Mouse (Mus musculus): Measurements from ENCODE around the gene Thumpd3. TPM values are rescaled to one million over a fixed set of nuclear protein-coding genes. Genes with fewer than 3 reads are reported as not detected.

Gene Thumpd3
- total RNA-seq (2021): 10 to 100 TPM; 32.7 to 35.2 TPM
- polyA plus RNA-seq (2012; rRNA removed): 2.8 and 3.0 TPM in 2 replicates
- long read RNA-seq, transcript Thumpd3-201 (10 exons, 2,163 nt): major isoform, 32 of 39 reads
- long read RNA-seq, partial matches to known transcripts: 1 of 39 reads
- long read RNA-seq, other reads (novel, unspliced or antisense): 6 of 39 reads

DNA sequence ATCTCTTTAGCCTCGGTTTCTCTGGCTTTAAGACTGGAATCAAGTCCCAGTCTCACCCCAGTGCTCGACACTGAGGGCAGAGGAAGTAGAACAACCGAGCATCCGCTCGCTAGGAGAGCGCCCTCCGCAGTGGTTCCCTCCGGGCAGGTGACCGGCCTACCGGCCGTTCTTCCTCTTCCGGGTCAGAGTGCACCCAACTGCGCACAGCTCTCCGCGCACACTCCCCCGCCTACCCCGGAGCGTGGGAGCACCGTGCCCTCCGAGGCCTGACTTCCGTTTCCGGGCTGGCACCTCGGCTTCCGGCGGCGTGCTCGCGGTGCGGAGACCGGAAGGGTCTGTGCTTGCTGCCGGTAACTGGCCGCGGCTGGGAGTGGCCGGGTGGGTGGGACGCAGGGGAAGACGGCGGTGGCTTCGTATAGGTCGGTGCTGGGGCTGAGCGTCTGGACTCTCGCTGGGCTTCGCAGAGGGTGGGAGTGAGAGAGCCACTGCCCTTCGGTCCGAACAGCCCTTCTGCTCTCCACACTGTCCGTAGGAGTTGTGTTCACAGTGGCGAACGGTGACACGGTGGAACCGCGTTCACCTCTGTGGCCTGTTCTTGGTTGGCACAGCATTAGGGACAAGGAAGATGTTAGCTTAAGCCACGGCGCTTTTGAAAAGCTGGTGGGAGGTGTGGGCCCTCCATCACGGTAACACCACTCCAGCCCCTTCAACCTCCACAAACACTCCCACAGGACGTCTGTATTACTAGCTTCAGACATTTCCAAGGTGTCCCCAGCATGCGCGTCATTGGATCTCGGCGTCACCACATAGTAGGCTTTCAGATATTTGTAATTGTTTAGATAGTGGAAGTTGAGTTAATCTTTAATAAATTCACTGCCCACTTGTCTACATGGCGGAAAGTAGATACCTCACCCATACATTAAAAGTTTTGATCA, at the start of gene Thumpd3:
Gene Thumpd3 (plus strand): TSS at position 185 of the 935 bp plus-strand sequence.
- peak; percentile 99 for DNase-seq

DNA sequence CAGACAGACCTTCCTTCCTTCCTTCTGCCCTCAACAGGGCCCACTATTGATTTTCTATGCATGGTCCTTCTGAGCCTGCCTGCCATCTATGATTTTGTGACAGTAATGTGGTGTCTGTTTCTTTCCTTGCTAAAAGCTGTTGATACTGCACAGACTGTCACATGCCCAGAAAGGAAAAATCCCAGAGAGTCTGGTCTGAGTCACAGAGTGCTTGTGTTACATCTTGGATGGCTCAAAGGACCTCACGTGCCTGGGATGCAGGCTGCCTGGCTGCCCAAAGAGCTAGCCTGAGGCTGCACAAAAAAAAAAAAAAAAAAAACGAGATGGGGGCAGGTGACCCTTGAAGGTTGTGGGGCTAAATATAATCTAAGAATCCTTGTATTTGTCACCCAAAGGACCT, 46.8 kb upstream of the Thumpd3 start:
- peak; percentile 30 for DNase-seq

DNA sequence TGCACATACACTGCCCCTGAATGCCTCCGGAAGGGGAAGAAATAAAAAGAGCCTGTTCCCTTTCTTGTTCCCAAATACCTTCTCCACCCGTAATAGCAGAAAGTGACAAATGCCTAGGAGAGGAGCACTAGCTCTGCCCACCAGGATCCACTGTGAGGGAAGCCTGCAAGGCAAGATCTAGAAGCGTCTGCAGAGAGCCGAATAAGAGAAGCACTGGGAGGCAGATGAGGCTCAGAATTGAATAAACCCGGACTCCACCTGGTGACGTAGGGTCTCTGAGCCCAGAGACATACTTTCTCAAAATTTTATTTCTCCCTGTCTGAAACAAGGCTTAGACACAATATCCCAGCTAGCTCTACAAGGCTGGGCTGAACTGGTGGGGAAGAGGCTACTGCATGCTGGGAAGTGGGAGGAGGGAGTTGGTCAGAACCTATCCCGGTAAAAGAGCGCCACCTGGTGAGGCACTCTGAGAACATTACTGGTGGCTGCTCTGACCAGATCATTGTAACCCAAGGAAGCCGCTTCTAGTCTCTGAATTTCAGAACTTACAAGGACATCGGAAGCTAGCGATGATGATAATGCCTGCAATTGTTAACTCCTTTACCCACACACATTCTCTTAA, 45.2 kb upstream of the Thumpd3 start:
- DNase-seq: peak; percentile 89

DNA sequence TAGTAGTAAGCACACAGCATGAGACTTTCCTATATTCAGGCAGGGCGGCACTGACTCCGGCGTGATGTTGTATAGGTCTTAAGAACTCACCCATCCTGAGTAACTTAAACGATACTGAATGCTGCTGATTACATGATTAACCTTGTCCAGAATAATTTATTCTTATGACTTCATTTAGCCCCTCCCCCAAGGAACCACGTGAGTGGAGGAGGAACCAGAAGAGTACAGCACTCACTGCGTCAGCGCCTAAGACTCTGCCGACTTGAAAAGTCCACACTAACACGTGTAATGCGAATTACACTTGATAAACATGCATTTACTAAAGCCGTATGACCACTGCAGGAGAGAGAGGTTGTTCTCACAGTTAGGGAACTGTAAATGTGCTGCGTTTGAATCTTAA, 44.3 kb upstream of the Thumpd3 start:
- peak; percentile 25 for DNase-seq

DNA sequence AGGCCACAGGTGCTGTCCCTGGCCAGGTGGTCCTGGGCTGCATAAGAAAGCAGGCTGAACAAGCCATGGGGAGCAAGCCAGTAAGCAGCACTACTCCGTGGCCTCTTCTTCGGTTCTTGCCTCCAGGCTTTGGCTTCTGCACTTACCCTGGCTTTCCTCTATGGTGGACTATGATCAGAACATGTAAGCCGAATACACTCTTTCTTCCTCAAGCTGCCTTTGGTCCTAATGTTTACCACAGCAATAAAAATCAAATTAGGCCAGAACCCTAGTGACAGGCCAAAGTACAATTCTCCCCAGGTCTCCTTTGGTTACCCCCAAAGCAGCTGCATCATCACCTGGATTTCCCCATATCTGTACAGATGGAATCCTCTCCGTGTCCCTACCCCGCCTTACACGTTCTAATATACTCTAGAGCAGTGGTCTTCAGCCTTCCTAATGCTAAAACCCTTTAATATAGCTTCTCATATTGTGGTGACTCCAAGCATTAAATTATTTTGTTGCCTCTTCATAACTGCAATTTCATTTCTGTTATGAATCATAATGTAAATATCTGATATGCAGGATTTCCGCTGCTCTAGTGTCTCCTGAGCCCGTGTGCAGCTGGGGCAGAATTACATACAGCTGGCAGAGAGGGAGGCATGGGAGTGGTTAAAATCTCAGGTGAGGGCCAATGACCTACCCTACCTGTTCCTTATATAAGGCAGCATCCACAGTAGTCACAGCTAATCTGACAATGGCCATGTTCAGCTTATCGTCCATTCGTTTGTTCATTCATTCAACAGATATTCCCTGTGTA, 42.5 kb upstream of the Thumpd3 start:
- DNase-seq: no peak

DNA sequence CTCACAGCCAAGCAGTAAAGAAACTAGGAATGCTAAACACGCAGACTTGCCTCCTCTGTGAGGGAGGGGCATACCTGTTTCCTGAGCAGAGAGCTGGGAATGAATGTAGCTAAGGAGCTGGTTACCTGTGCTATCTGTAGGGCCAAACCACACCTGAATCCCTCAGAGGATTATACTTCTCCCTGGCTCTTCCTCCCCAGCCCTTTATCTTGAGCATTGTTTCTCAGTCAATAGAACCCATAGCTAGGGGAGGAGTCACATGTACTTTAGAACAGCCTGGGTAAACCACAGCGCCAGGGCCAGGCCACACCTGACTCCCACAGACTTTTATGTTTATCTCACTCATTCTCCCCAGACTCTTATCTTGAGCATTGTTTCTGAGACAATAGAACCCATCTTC, 39.2 kb upstream of the Thumpd3 start:
- no peak for DNase-seq

DNA sequence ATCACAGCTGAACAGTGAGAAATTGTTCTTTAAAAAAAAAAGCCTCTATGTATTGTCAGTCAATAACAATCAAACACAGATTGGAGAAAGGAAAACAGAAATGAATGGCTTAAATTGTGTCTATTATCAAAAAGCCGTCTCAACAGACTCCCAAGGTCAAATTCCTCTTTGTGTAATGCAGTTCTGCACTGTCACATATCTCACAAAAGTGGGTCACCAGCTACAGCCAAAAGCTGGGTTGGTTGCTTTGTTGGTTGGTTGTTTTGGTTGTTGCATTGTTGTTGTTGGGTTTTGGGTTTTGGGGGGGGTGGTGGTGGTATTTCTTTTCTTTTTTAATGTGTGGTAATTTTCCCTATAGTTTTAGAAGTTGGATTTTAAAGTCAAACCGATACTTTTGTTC, 34.1 kb upstream of the Thumpd3 start:
- no peak for DNase-seq

DNA sequence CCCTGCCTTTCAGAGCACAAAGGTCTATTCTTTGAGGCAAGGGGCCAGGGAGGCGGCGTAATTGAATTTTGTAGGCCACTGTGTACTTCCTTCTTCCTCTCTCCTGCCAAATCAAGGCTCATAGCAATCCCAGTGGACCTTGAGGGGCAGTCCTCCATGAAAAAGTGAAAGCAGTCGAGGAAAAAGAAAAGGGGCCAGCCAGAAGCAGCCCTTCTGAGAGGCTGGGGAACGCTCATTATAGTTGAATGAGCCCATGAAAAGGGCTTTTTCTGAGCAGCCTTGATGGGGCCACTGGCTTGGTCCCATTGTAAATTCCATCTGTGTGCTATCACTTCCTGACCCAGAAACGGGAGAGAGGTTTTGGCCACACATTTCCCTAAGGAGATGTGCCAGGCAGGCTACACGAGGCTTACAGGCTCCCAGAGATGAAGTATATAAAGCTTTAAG, 33.5 kb upstream of the Thumpd3 start:
- peak; percentile 53 for DNase-seq

DNA sequence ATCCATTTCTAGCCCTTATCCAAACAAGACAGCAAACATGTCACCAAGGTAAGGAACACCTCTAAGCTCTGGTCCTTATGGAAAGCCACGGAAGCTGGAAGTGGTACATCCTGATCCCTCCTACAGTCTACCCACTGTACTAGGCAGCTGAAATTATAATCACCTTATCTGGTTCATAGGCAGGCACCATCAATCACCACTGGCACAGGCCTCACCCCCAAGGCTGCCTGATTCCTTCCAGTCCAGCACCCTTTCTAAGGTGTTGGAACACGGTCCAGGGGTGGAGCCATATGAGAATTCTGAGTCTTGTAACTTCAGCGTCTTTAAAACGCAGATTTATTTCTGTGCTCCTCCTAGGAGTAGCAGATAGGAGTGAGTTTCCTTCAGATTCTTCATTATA, 32.5 kb upstream of the Thumpd3 start:
- no peak for DNase-seq

DNA sequence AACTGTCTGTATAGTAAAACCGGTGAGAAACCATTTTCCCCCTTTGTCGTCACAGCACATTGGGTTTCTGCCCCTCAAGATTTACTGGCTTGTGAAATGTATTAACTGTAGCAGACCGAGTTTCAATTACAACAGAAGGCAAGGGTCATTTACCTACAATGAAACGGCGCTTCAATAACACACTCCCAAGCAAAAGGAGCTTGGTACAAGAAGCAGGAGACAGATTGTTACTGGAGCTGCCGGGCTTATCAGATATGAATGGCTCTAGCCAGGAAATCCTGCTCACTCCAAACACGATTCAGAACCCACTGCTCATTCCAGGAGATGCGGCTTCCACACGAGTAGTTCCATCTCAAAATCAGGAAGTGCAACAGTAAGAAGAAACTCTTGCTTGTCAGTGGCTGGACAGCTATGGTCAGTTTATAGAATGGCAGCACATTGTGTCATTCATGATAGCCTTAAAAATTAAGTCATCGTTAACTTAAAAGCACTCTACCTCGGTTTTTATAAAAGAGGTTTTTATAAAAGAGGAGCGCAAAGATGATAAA, 28.5 kb upstream of the Thumpd3 start:
- DNase-seq: no peak

DNA sequence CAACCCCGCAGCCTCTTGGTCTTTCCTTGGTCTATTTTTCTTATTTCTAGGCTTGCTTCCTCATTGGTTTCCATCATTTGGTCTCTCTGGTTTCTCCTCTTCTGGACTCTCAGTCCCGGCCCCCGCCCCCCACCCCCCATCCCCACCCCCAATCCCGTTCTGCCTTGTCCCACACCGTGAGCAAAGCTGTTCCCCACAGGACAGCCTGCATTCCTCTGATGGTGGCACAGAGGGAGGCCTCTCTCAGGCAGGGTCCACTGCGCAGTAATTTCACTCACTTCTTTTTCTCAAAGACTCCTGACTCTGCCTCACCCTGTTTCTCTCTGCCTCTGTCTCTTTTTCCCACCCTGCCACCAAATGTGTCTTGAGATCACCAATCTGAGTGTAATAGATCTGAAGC, 27.9 kb upstream of the Thumpd3 start:
- no peak for DNase-seq

DNA sequence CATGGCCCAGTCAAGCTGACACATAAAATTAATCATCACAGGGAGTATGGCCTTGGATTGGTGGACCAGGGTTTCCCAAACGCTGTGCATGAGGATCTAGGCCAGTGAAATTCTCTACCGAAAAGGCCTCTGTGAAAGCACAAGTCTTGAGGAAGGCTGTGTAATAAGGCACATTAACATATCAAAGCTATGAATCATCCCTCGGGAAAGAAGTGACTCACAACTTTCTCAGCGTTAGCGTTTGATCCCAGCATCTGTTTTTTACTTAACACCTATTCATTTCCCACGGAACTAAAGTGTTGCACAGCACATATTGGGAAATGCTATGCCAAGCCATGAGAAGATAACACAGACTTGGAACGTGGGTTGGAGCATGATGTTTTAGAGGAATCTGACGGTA, 21.2 kb upstream of the Thumpd3 start:
- peak; percentile 79 for DNase-seq

DNA sequence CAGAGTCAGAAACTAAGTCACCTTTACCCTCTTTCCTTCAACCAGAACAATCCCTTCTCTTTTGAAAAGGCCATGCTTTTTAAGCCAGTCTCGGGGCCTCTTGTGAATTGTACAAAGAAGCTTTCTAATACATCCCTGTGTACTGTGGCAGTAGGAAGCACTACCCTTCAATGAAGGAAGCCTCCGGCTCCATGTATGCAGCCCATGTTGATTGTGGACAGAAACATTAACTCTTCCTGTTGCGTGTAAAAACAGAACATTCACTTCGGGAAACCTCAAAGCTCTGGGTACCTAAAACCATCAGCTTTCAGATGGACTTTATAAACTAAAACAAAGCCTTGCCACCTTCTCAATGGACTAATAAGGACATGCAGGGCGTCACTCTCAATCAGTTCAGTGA, 20.3 kb upstream of the Thumpd3 start:
- DNase-seq: no peak

DNA sequence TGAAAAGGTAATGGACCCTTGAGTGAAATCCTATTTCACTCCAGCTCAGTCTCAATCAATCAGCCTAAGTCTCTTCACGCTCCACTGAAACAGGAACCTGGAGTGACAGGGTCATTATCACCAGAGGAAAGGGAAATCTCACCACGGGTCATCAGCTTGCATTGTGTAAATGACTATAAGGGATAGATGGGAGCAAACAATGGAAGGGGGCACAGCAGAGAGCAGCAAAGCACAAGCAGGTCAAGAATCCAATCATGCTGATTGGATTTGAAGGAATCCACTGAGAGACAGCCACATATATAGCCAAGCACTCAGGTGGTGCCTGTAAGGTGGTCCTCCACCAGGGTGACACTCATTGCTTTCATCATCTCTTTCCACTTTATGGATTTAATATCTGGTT, 18.6 kb upstream of the Thumpd3 start:
- DNase-seq: no peak

DNA sequence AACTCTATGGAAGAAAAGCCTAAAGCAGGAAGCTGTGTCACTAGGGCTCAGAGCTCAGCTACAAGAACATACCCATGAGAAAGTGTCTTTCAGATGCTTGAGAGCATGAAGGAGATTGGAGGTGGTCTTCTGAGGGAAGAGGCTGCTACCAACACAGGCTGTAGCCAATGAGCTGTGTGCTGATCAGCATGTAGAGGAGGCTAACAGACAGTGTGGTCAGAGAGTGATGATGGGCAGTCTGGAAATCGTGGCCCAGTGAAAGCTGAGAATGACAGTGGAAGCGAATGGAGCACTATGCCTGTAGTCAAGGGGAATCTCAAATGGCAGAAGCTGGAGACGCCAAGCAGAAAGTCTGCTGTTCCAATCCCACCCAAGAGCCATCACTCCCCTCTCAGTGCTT, 17.0 kb upstream of the Thumpd3 start:
- DNase-seq: no peak

DNA sequence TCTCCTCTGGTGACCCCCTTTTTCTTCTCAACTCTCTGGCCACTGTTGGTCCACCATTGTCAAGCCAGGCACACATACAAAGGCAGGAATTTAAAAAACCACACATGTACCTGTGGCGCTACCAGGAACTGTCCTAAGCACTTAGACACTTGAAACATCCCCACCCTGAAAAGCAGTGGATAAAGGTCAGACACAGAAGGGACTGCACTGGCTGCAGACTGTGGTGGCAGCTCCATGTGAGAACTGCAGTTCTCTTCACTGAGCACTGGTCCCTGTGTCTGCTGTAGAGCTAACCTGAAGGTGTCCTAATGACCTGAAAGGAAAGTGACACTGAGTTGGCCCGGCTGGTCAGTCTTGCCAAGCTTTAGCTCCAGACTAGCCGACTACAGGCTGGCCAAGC, 15.5 kb upstream of the Thumpd3 start:
- DNase-seq: no peak

DNA sequence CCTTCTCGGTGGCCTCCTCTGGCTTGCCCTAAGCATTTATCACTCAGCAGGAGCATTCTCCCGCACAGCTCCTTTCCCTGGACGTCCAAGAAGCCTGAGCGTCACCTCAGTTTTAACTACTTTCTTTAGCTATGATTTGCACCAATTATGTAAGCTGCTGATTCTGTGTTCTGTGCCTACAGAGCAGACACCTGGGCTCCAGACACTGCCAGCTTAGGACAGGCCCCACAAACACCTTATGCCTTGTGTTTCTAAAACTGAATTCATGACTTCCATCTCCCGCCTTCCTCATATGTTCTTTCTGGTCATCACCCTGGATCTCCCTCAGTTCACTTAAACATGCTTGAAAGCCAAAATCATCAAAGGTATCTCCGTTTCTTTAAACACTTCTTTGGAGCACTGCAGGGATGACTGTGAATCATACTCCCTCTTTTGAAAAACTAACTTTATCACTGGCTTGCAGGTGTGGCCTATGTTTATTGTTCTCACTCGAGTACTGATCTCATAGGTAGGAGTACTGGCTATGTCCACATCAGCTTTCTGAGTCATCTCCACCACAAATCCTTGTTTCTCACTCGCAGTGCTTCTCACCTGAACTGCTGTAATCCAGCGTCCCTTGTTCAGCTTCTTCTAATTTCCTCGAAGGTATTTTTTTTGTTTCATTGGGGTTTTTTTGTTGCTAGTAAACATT, 14.9 kb upstream of the Thumpd3 start:
- DNase-seq: no peak

DNA sequence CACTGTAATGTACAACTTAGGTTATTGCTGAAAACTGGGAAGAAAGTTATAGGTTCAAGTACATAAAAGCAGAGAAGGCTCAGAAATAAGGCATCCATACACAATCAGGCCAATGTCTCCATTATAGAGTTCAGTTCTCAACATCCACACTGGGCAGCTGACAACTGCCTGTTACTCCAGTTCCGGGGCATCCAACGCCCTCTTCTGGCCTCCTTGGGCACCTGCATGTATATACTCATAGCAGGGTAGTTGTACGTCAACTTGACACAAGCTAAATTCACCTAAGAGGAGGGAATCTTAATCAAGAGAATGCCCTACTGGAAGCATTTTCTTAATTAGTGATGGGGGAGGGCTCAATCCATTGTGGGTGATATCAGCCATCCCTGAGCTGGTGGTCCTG, 13.9 kb upstream of the Thumpd3 start:
- DNase-seq: no peak

DNA sequence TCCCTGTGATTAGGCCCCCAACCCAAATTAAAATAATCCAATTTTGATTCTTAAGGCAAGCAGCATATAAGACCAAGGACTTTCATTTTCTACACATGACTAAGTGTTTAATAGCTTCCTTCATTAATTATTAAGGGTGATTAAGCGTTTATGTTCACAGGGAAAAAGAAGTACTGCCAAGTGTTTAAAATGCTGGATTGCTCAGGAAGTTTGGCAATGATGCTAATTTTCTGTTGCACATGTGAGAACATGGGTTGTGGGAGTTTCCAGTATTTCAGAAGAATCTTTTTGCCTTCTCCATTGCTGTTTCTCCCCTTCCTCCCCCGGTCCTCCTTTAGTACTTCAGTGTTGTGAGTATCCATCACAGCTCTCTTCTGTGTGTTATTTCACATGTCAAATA, 12.8 kb upstream of the Thumpd3 start:
- DNase-seq: no peak

DNA sequence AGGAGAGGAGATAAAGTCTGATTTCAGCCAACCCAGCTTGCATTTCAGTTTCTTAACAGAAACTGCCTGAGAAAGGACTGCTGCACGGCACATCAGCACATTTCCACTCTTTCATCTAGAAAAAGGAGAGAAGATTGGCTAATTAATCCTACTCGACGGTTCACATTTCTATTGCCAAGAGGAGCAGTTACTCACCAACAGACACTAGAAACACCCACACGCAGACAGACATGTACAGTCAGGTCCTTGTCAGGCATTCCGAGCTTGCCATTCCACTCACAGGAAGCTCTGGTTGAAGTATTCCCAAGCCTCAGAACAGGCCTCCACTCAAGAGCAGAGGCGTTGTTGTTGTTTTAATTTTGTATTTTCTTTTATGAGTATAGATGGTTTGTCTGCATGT, 11.6 kb upstream of the Thumpd3 start:
- DNase-seq: no peak

DNA sequence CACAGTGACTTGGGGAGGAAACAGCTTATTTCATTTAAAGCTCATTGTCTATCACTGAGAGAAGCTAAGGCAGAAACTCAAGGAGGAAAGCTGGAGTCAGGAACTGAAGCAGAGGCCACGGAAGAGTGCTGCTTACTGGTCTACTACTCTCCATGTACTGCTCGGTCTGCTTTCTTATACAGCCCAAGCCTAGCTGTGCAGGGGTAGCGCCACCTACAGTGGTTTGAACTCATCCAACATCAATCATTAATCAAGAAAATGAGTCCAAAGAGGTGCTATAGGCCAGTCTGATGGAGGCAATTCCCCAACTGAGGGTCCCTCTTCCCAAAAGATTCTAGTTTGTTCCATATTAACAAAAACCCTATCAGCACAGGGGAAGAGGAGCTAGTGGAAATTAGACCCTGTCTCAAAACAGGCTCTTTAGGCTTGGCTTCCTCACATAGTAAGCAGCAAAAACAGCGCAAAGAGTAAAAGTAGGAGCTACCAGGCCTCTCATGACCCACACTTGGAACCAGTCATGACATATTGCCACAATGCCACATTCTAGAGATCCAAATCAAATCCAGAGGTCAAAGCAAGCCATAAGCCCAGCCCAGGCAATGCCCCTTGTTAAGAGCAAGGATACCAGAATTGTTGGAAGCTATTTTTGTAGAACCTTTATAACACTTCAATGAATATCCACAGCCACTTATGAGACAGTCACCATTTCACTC, 9.4 kb upstream of the Thumpd3 start:
- DNase-seq: no peak

All from adrenal gland, adult 2 months (tissue).